Mouse (Mus musculus): ENCODE measurements around the gene Kif13a. TPM values are rescaled to one million over a fixed set of nuclear protein-coding genes. Genes with fewer than 3 reads are reported as not detected.

The Kif13a gene
- 10 to 100 TPM; 22.6 to 22.8 TPM for total RNA-seq (2021)

DNA sequence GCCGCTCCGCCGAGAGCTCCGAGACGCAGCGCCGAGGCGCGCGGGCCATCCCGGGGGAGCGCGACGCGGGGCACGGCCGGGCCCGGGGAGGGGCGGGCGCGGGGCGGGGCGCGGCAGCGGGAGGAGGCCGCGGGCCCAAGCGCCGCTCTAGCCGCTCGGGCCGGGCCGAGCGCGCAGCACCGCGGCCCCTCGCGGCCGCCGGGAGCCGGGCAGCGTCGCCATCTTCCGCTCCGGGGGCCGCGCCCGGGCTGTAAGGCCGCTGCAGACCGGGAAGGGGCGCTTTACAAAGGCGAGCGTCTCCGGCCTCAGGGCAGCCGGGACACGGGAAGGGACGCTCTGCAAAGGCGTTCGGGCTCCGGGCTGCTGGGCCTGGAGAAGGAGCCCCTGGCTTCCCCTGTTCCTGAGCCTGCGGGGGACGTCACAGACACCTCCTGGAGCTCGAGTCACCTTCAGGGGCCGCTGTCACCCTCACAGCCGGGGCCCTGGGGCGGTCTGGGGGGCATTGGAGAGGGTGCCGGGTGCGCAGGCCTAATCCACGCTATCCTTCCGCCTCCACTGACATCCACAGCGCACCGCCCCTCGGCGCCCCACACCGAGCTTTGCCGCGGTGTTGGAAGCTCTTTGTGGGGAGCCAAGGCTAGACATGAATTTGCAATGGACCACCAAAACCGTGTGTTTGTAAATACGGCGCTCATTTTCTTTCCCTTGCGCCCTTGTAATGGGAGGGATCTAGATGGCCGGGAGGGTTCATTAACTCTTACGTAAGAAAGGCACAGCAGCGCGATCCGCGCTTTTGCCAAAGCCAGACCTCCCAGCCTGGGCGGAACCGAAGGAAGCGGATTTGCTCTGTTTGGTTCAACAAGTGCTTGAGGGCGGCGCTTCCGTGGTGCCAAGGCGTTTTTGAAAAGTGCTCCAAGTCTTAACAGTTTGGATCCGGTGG lies at the start of gene Kif13a:
Kif13a (minus strand) TSS at position 149 of the 940 bp plus-strand sequence.
- peak; percentile 88 to 89 for DNase-seq (ENCODE audit: low spot score in 2 of 2)
- intact Hi-C loops (cut with DNase I) = loop anchor here (2.0 to 5.0 kb wide), 2 partner anchors 85 to 88 kb away; partner anchors contain the start of gene Nhlrc1

DNA sequence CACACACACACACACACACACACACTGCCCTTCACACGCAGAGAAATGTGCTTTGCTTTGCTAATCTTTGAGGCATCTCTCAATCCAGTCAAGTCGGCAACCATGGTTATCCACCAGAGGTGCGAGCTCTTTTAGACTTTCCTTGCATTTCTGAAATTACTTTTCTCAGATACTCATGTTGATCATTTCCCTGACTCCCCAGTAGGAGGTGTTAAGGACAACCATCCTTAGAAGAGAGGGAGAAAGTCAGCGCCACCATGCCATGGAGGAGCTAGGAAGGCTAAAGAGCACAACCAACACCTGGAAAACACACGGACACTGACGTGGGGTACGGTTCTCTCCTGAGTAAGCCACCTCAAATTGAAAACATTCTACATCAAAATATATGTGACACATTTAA lies 46.9 kb upstream of the Kif13a start:
- DNase-seq (ENCODE audit: low spot score in 2 of 2) = no peak
- intact Hi-C loops (cut with DNase I) = no loop called here

DNA sequence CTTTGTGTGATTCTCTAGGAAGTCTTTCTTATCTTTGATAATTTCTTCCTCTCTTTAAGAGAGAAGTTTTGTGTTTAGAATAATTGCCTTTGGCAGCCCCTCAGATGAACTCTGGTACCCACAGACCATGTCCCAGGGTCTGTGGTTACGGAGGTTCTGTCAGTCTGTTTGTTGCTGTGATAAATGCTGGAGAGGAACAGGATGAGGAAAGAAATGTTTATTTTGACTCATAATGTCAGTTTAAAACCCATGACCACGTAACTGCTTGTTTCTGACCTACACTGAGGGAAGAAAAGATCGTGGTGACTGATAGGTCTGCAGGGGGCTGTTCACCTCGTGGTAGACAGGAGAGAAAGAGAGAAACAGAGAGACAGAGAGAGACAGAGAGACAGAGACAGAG lies 46.3 kb upstream of the Kif13a start:
- DNase-seq (ENCODE audit: low spot score in 2 of 2) = no peak
- intact Hi-C loops (cut with DNase I) = no loop called here

DNA sequence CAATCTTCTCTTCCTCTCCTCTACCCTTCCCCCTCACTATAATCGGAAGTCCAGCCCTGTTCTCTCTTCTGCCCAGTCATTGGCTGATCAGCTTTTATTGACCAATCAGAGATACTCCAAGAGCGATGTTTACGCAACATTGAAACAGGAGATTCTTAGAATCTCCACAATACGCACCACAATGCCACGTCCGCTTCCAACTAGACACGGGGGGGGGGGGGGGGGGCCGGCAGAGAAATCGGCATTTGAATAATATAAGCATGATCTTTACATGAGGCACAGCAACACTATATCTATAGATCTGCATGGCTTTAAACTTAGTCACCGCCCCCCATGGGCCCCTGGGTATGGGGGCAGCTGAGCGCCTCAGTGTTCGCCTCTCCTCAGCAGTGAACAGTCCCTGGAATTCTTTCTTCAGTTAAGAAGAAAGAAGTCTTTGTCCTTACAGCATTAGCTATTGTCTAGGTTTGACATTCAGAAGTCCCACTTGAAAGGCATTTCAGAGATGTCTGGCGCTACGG lies 45.4 kb upstream of the Kif13a start:
- DNase-seq (ENCODE audit: low spot score in 2 of 2) = no peak
- intact Hi-C loops (cut with DNase I) = no loop called here

DNA sequence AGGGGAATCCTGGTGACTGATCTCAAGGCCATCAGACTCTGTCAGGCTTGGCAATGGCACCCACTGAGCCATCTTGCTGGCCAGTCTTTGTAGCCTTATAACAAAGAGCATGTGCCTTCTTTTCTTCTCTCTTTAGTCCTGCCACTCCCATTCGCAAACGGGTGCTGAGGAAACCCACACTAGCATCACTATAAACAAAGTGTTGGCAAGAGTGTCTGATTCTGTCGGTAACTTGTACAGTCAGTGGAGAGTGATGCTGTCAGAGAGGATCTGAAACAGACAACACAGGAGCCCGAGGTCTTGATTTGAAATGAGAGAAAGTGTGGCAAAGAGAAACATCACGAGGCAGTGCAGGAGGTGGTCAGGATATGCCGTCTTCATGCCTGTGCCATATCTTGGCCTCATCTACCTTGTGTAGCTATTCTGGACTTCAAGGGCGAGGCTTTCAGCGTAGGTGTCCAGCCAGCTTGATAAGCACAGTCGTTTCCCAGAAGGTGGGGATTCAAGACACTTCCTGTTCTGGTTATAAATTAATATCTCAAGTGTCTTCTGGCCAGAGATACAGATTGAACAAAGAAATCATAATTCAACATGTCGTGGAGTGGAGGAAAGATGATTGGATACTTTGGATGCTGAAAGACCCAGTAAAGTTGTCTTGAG lies 40.7 kb upstream of the Kif13a start:
- no peak for DNase-seq (ENCODE audit: low spot score in 2 of 2)
- intact Hi-C loops (cut with DNase I) = no loop called here

DNA sequence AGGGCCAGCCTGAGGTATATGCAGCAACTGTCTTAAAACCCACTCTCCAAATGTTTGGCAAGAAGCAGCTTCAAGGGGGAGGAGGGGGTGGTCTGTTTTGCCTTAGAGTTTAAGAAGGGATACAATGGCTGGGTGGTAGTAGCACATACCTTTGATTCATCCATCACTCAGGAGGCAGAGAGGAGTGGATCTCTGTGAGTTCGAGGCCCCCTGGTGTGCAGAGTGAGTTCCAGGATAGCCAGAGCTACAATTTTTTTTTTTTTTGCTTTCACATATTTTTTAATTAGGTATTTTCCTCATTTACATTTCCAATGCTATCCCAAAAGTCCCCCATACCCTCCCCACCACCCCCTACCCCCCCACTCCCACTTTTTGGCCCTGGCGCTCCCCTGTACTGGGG lies 39.0 kb upstream of the Kif13a start:
- intact Hi-C loops (cut with DNase I) = no loop called here
- DNase-seq (ENCODE audit: low spot score in 2 of 2) = no peak

DNA sequence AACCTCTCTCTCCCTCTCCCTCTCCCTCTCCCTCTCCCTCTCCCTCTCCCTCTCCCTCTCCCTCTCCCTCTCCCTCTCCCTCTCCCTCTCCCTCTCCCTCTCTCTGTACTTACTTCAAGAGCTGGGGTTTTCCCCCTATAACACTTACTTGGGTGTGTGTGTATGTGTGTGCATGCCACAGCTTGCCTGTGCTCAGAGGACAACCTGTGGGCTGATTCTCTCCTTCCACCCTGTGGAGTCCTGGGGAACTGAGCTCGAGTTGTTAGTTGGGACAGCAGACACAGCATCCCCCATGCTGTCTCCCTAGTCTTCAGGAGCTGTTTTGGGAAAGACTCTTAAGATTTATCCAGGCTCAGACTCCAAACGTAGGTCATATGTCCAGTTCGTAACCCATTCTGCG lies 37.6 kb upstream of the Kif13a start:
- DNase-seq (ENCODE audit: low spot score in 2 of 2) = no peak
- intact Hi-C loops (cut with DNase I) = no loop called here

DNA sequence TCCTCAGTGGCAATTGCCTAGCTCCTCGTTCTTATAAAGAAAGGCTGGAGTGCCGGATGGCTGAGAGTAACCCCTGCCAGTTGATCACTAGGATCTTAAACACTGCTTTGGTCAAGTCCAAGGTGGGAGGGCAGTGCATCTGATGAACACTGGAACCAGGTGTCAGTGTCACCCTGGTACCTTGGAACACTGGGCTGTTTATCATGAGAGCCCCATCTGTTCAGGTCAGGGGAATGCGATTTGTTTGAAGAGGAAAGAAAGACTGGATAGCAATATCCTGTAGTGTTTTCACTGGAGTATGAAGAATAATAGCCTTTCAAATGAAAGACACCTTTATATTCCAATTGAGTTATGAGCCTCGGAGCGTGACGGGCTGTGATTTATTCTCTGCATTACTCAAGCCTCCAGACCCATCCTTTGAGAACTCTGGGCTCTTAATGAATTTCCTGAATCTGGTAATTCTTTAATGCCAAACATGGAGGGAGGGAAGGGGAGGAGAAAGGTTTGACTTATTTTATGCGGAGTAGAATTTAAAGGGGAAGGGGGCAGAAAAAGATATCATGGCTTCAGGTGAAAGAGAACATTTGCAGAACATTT lies 31.3 kb upstream of the Kif13a start:
- intact Hi-C loops (cut with DNase I) = no loop called here
- no peak for DNase-seq (ENCODE audit: low spot score in 2 of 2)

DNA sequence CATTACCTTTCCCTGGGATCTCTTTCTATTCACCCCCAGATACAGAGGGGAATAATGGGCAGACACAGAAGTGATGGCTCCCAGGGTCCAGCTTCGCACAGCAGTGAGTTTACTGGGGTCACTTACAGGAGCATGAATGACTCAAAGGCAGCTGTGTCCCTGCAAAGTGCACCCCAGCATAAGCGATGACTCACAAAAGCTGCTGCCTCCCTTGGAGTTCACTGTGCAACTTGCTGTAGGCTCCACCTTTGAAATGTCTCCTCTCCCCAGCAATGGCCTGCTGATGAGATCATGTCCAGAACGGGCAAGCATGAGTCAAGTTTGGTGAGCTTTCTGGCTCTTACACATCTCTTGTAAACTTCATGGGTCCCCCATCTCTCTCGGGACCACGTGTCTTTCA lies 29.5 kb upstream of the Kif13a start:
- DNase-seq (ENCODE audit: low spot score in 2 of 2) = no peak
- intact Hi-C loops (cut with DNase I) = no loop called here

DNA sequence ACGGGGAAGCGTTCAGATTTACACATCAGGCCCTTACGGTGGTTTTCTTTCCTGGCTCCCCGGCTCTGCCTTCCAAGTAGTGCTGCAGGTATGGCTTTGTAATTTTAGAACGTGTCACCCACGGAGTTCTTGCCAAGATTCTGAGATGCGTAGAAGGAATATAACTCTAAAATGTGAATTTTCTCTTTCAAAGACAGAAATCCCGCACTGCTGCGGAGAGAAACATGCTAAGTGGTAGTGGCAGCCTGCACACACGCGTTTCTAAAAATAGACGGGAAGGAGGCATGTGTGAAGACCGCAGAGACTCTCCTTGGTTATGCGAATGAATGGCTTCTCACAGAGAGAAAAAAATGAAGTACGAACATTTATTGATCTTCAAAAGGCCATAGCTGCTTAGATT lies 21.5 kb upstream of the Kif13a start:
- peak in 1 of 2 experiments; percentile 5 for DNase-seq (ENCODE audit: low spot score in 2 of 2)
- intact Hi-C loops (cut with DNase I) = no loop called here

DNA sequence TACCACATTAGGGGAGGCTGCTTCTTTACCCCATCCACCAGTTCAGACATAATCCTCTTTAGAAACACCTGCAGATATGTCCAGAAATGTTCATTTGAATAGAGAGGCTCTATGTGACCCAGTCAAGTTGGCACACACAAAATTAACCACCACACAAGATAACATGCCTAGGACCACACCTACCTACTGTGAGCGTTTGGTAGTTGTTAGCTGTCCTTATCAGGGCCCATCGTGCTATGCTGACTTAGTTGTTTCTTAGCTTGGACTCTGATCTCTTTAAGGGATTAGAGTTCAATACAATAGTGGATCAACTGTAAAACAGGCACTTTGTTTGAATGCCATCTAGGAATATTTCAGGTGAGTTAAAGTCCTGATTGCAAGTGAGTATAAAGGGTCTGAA lies 20.1 kb upstream of the Kif13a start:
- no peak for DNase-seq (ENCODE audit: low spot score in 2 of 2)
- intact Hi-C loops (cut with DNase I) = no loop called here

DNA sequence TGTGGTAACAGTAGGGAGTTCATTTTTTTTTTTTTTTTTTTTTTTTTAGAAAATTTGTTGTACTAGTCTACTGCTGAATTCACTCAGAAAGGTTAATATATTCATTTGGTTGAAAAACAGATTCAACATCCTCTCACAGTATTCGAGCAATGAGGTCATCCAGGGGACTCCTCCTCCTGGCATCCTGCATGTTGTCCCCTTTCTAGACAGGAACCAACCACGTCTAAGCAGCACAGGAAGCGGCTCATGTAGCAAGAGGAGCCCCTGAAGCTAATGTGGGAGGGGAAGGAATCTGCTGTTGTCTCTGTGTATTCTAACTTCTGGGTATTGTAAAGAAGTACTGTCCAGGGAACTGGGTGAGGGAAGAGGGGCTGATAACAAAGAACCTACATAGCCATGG lies 18.4 kb upstream of the Kif13a start:
- no peak for DNase-seq (ENCODE audit: low spot score in 2 of 2)
- intact Hi-C loops (cut with DNase I) = no loop called here

DNA sequence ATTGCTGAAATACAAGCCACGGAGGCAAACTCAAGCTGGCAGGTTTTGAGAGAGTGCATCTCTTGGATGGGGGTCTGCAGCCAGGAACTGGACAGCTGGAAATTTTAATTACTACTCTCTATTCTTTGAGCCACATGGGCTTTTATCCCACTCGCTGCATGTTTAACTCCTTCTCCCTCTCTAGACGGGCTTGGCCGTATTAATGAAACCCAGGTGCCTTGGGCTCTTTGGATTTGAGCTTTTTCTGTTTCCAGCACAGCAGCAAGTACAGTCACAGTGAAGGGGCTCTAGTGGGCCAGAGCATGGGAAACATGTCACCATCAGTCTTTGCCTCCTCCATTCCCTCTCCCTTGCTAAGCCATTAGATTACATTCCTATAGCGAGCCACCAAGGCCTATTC lies 16.4 kb upstream of the Kif13a start:
- no peak for DNase-seq (ENCODE audit: low spot score in 2 of 2)
- intact Hi-C loops (cut with DNase I) = no loop called here

DNA sequence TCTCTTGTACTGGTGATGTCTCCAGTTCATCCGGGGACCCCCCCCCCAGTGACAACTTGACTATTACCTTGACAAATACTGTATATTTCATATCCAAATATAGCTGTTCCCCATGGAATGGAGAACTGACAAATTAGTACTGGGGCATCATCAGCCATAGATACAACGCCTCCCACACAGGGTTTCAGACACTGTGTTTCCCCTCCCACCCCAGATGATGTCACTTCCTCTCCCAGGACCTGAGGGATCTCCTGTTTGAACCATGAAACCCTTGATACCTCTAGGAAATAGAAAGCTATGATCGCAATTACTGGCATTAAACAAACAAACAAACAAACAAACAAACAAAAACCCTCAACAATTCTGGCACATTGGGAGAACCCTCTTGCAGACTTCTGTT lies 15.6 kb upstream of the Kif13a start:
- intact Hi-C loops (cut with DNase I) = no loop called here
- no peak for DNase-seq (ENCODE audit: low spot score in 2 of 2)

DNA sequence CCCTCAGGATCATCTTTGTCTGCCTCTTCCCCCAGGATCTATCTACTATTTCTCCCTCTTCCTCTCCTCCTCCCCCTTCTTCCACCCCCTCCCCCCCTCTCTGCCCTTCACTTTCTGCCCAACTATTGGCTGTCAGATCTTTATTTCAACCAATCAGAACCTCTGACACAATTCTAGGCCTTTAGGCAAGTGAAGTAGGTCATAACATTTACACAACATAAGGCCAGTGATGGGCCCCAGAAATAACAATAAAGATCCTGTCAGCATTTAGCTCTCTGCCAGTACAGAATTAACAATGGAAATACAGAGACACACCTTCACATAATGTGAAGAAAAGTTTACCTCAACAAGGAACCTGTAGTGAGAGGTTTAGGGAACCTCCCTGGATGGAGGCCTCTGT lies 13.6 kb upstream of the Kif13a start:
- no peak for DNase-seq (ENCODE audit: low spot score in 2 of 2)
- intact Hi-C loops (cut with DNase I) = no loop called here

DNA sequence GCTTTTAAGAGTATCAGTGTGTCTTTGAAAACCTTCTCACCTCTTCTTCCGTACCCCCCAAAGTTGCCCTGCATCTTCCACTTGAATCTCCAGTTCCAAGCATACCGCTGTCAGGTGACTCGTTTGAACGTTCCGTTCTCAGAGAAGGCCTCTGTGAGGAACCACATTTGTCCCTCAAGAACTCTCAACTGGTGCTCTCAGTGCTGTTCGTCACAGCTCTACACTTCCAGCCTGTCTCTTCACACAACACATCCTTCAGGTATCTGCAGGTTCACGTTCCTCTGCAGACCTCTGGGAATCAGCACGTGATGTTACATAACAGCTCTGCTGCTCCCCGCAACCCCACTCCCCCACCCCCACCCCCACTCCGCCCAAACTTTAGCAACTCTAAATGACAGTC lies 4.4 kb upstream of the Kif13a start:
- DNase-seq (ENCODE audit: low spot score in 2 of 2) = no peak
- intact Hi-C loops (cut with DNase I) = no loop called here

DNA sequence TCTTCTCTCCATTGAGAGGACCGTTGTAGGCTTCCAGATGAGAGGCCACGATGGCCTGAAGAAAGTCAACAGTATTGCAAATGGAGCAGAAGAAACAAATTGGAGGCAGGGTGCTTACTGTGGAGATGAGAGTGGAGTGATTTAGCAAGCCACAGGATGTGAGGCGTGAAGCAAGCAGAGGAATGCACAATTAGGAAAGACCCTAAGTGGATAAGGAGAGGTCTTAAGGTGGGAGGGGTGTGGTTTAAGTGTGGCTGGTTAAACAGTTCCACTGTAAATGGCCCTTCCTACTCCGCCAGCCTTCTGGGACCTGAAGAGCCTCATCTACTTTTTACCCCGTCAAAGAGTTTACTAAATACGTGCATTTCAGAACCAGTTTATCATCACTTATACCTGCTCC lies 3.2 kb upstream of the Kif13a start:
- DNase-seq (ENCODE audit: low spot score in 2 of 2) = no peak
- intact Hi-C loops (cut with DNase I) = no loop called here

DNA sequence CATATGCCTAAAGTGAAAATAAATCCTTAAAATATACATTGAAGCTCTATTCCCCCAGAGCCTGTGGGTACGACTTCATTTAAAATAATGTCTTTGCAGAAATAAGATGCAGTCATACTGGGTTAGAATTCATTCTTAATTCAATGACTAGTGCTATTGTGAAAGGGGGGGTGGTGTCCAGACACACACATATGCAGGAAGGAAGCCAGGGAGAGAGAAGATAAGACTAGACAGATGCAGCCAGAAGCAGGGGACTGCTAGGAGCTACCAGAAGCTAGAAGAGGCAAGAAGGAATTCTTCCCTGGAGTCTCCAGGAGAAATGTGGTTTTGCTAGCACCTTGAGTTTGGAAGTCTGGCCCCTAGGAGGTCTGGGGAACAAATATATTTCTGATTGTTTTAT lies 2.4 kb upstream of the Kif13a start:
- intact Hi-C loops (cut with DNase I) = no loop called here
- DNase-seq (ENCODE audit: low spot score in 2 of 2) = no peak

DNA sequence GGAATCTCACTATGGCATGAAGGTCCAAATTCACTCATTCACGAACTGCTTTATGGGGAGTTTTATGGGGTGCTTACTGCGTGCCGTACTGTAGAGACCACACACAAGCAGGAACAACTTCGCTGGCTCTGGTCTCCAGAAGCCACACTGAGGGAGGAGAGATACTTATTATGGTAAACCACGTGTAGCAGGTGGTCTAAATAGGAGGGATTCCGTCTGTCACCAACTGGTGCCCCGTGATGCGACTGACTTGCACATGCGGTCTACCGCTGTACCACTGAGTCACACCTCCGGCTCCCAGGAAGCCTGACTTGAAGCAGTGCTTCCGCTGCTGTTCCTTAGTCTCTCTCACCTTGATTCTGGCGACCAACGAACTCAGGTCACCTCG lies 986 bp upstream of the Kif13a start:
- no peak for DNase-seq (ENCODE audit: low spot score in 2 of 2)
- intact Hi-C loops (cut with DNase I) = loop anchor here (2.0 kb wide), 1 partner anchor 84 kb away; the partner anchor contains the start of gene Nhlrc1

DNA sequence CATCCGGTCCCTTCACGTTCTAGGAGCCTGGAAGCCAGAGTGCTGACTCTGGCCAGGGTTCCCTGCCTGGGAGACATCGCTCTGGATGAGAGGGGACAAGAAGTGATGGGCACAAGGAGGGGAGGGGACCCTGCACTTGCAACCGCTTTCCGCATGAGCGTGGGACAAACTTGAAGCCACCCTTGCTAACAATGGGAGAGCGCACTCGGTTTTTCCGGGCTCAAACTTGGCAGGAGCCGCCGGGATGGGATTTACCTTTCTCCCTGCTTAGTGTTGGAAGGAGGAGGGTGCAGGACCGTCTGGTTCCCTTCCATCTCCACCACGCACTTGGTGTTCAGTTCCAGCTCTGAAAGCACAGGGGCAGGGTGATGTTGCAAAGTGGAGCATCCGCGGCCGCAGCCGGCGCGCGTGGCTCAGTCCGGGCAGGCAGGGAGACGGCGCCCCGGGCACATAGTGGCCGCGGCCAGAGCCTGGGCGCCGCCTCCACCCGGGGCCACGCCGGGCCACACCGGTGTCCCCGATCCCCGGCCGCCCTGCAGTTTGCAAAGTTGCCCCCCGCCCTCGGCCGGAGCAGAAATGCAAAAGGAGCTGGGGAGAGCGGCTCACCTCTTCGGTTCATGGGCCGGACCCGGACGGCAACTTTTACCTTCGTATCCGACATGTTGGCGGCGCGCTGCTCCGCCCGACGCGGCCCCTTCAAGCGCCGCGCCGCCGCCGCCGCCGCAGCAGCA lies 541 bp downstream of the Kif13a start:
- DNase-seq (ENCODE audit: low spot score in 2 of 2) = peak; percentile 48 to 60
- intact Hi-C loops (cut with DNase I) = loop anchor here (5.0 kb wide), 1 partner anchor 87 kb away; no protein-coding TSS in a partner anchor
